Mouse (Mus musculus): ENCODE results near the gene Chn1. TPM values are rescaled to one million over a fixed set of nuclear protein-coding genes. Genes with fewer than 3 reads are reported as not detected.

The Chn1 gene
- total and polyA plus RNA-seq, 3 experiments = 5.0 to 14.1 TPM; not detected in 1

GRCm38 (mm10) chr2:73727868-73728267 lies 47.3 kb downstream of the Chn1 start:
- TF ChIP-seq JUND (IDR thresholded peaks at IDR 0.05; ENCODE audit: low read depth, low read length) = no peak
- Histone ChIP-seq H3K9me3 (replicated peaks; ENCODE audit: insufficient read depth, low read length) (no peaks in the 10 kb centered on the region), H3K27ac (ENCODE audit: control insufficient read depth, low read depth, low read length) (no peak overlapping the region), H3K36me3 (ENCODE audit: control insufficient read depth in 1 of 2, insufficient read depth in 2 of 2, low read length in 2 of 2) (peaks cover 0 to 2% of the 10 kb centered on the region in 2 experiments; a peak in 2 of 4 replicates), H3K4me1 (ENCODE audit: control insufficient read depth in 1 of 2, insufficient read depth in 2 of 2, low read length in 2 of 2) (no peaks in the 10 kb centered on the region), H3K79me2 (ENCODE audit: control insufficient read depth, insufficient read depth, low read length, poor library complexity) (no peaks in the 10 kb centered on the region), H3K9ac (ENCODE audit: control insufficient read depth, low read depth, low read length, poor library complexity, severe bottlenecking) (no peak overlapping the region), H3K27me3 (ENCODE audit: control insufficient read depth in 1 of 2, insufficient read depth in 2 of 2, low read length in 2 of 2) (no peaks in the 10 kb centered on the region), H3K4me3 (ENCODE audit: control insufficient read depth in 1 of 2, insufficient read depth in 1 of 2, low read depth in 2 of 2, low read length in 2 of 2) (no peak overlapping the region)
- DNase-seq (ENCODE audit: low read depth, low spot score) = no peak

GRCm38 (mm10) chr2:73724934-73725333 lies 50.2 kb downstream of the Chn1 start:
- no peak for DNase-seq (ENCODE audit: low read depth, low spot score)
- Histone ChIP-seq H3K4me1 (ENCODE audit: control insufficient read depth in 1 of 2, insufficient read depth in 2 of 2, low read length in 2 of 2) (no peaks in the 10 kb centered on the region), H3K9ac (ENCODE audit: control insufficient read depth, low read depth, low read length, poor library complexity, severe bottlenecking) (no peak overlapping the region), H3K9me3 (replicated peaks; ENCODE audit: insufficient read depth, low read length) (no peaks in the 10 kb centered on the region), H3K36me3 (ENCODE audit: control insufficient read depth in 1 of 2, insufficient read depth in 2 of 2, low read length in 2 of 2) (no peaks in the 10 kb centered on the region), H3K27ac (ENCODE audit: control insufficient read depth, low read depth, low read length) (no peak overlapping the region), H3K4me3 (ENCODE audit: control insufficient read depth in 1 of 2, insufficient read depth in 1 of 2, low read depth in 2 of 2, low read length in 2 of 2) (no peak overlapping the region), H3K79me2 (ENCODE audit: control insufficient read depth, insufficient read depth, low read length, poor library complexity) (no peaks in the 10 kb centered on the region), H3K27me3 (ENCODE audit: control insufficient read depth in 1 of 2, insufficient read depth in 2 of 2, low read length in 2 of 2) (no peaks in the 10 kb centered on the region)
- TF ChIP-seq ETS1 (IDR thresholded peaks at IDR 0.05; ENCODE audit: low read depth, low read length) = no peak
- TF ChIP-seq TAL1 (IDR thresholded peaks at IDR 0.05; ENCODE audit: low read length) = no peak
- TF ChIP-seq ZMIZ1 (IDR thresholded peaks at IDR 0.05; ENCODE audit: low read depth, low read length) = no peak
- no peak for TF ChIP-seq SIN3A (IDR thresholded peaks at IDR 0.05; ENCODE audit: low read length)
- no peak for TF ChIP-seq MYB (IDR thresholded peaks at IDR 0.05; ENCODE audit: low read depth, low read length)
- TF ChIP-seq MAX (IDR thresholded peaks at IDR 0.05; ENCODE audit: low read length) = no peak
- no peak for TF ChIP-seq NELFE (IDR thresholded peaks at IDR 0.05; ENCODE audit: low read depth, low read length)
- TF ChIP-seq HCFC1 (IDR thresholded peaks at IDR 0.05; ENCODE audit: low read depth, low read length) = no peak
- TF ChIP-seq MYC (IDR thresholded peaks at IDR 0.05; ENCODE audit: low read depth, low read length) = no peak

- TF ChIP-seq ZNF384 (IDR thresholded peaks at IDR 0.05; ENCODE audit: low read depth, low read length) = no peak
- Histone ChIP-seq H3K27ac (ENCODE audit: control insufficient read depth, low read depth, low read length) (no peak overlapping the region), H3K4me3 (ENCODE audit: control insufficient read depth in 1 of 2, insufficient read depth in 1 of 2, low read depth in 2 of 2, low read length in 2 of 2) (no peak overlapping the region), H3K79me2 (ENCODE audit: control insufficient read depth, insufficient read depth, low read length, poor library complexity) (no peaks in the 10 kb centered on the region), H3K4me1 (ENCODE audit: control insufficient read depth in 1 of 2, insufficient read depth in 2 of 2, low read length in 2 of 2) (no peaks in the 10 kb centered on the region), H3K9ac (ENCODE audit: control insufficient read depth, low read depth, low read length, poor library complexity, severe bottlenecking) (no peak overlapping the region), H3K36me3 (ENCODE audit: control insufficient read depth in 1 of 2, insufficient read depth in 2 of 2, low read length in 2 of 2) (no peaks in the 10 kb centered on the region), H3K27me3 (ENCODE audit: control insufficient read depth in 1 of 2, insufficient read depth in 2 of 2, low read length in 2 of 2) (no peaks in the 10 kb centered on the region), H3K9me3 (replicated peaks; ENCODE audit: insufficient read depth, low read length) (no peaks in the 10 kb centered on the region)
- DNase-seq (ENCODE audit: low read depth, low spot score) = no peak
These were observed 53.3 kb downstream of the Chn1 start for GRCm38 (mm10) chr2:73721821-73722220.

All from MEL (cell line).